Comparison of ENCODE assay signal across 17 mouse cellular contexts in the genomic region with DNA sequence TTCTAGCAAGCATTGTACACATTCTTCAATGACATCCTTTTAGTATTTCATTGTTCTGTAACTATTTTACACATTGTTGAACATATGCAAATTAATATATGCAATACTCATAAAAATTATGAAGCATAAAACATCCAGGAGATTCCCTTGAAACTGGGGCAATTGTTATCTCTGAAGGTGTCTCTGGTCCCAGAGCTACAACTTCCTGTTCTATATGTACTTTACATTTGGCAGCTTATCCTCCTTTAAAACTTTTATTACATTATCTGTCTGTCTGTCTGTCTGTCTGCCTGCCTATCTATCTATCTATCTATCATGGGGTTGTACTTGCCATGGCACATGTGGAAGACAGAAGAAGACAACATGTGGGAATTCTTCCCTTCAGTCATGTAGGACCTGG. TPM values are rescaled to one million over a fixed set of nuclear protein-coding genes. Genes with fewer than 3 reads are reported as not detected.
DNase-seq lines count a peak whose midpoint lies in the region; TF ChIP-seq lines count a peak whose summit lies in the region.
"Had no signal": no experiment of that assay in that cellular context is flagged by ENCODE, and none has a peak within 500 bp of the region (broad histone marks: within the 10 kb centered on the region; RNA-seq: fewer than 3 reads in every experiment).

No protein-coding gene starts in this region.

- TF ChIP-seq RAD21 in MEL (IDR thresholded peaks at IDR 0.05; ENCODE audit: low read depth, low read length): no peak

- TF ChIP-seq POLR2A in MEL (IDR thresholded peaks at IDR 0.05; ENCODE audit: control insufficient read depth in 1 of 2, insufficient read depth in 1 of 2, low read depth in 1 of 2, low read length in 2 of 2, poor library complexity in 1 of 2): no peak
- no peak for TF ChIP-seq POLR2A in thymus, adult 2 months (IDR thresholded peaks at IDR 0.05; ENCODE audit: control insufficient read depth, extremely low read depth, insufficient read depth, low read length, poor library complexity)

- no peaks in the 10 kb centered on the region for H3K27me3 ChIP-seq in MEL (ENCODE audit: control insufficient read depth in 1 of 2, insufficient read depth in 2 of 2, low read length in 2 of 2)
- no peaks in the 10 kb centered on the region for H3K27me3 ChIP-seq in thymus, adult 2 months (ENCODE audit: control insufficient read depth, insufficient read depth, low read length)
- H3K27me3 ChIP-seq: CH12.LX, Patski had no signal

- peak; percentile 40 to 61; a peak in 3 of 4 replicates for TF ChIP-seq EP300 in MEL (IDR thresholded peaks at IDR 0.05; ENCODE audit: low read depth in 1 of 2, low read length in 2 of 2)

- no peak overlapping the region for H3K4me3 ChIP-seq in MEL (ENCODE audit: control insufficient read depth in 1 of 2, insufficient read depth in 1 of 2, low read depth in 2 of 2, low read length in 2 of 2)
- H3K4me3 ChIP-seq in thymus, adult 2 months (ENCODE audit: control insufficient read depth, insufficient read depth, low read length): no peak overlapping the region

- peaks cover 12 to 34% of the 10 kb centered on the region in 2 experiments for H3K4me1 ChIP-seq in MEL (ENCODE audit: control insufficient read depth in 1 of 2, insufficient read depth in 2 of 2, low read length in 2 of 2)
- peaks cover 28% of the 10 kb centered on the region for H3K4me1 ChIP-seq in thymus, adult 2 months (replicated peaks; ENCODE audit: control insufficient read depth, insufficient read depth, low read length)

- no peaks in the 10 kb centered on the region for H3K9me3 ChIP-seq in MEL (replicated peaks; ENCODE audit: insufficient read depth, low read length)
- H3K9me3 ChIP-seq: G1E had no signal

- H3K9ac ChIP-seq in MEL (ENCODE audit: control insufficient read depth, low read depth, low read length, poor library complexity, severe bottlenecking): no peak overlapping the region

- DNase-seq in MEL (ENCODE audit: low read depth, low spot score): peak; percentile 48
- DNase-seq in thymus, adult 2 months: no peak
- DNase-seq: adrenal gland, adult 2 months; adrenal gland, adult 8-10 months; adrenal gland, postnatal 10 days; adrenal gland, postnatal 14 days; adrenal gland, postnatal 25 days; adrenal gland, postnatal 36 days; B cell, adult 2 months; cerebellum, adult 11 months; cerebellum, adult 11-12 months; cerebellum, adult 18-20 months; cerebellum, adult 2 months; cerebellum, adult 8-10 months had no signal

- H3K36me3 ChIP-seq in MEL (ENCODE audit: control insufficient read depth in 1 of 2, insufficient read depth in 2 of 2, low read length in 2 of 2): peaks cover 0 to 26% of the 10 kb centered on the region in 2 experiments; a peak in 2 of 4 replicates
- no peaks in the 10 kb centered on the region for H3K36me3 ChIP-seq in thymus, adult 2 months (ENCODE audit: control insufficient read depth, insufficient read depth, low read length)
- H3K36me3 ChIP-seq: G1E had no signal

- no peaks in the 10 kb centered on the region for H3K79me2 ChIP-seq in MEL (ENCODE audit: control insufficient read depth, insufficient read depth, low read length, poor library complexity)

- H3K27ac ChIP-seq in MEL (ENCODE audit: control insufficient read depth, low read depth, low read length): no peak overlapping the region
- no peak overlapping the region for H3K27ac ChIP-seq in thymus, adult 2 months (ENCODE audit: control insufficient read depth, insufficient read depth, low read length)

- TF ChIP-seq CTCF in MEL (IDR thresholded peaks at IDR 0.05 in 2 of 3, conservative IDR thresholded peaks at IDR 0.05 in 1 of 3; ENCODE audit: control insufficient read depth in 1 of 3, insufficient read depth in 1 of 3, low read depth in 2 of 3, low read length in 3 of 3, poor library complexity in 1 of 3, severe bottlenecking in 1 of 3): no peak
- no peak for TF ChIP-seq CTCF in thymus, adult 2 months (IDR thresholded peaks at IDR 0.05; ENCODE audit: borderline replicate concordance, control insufficient read depth, extremely low read depth, insufficient read depth, low read length, poor library complexity)

TF ChIP-seq in MEL, 35 proteins besides CTCF, POLR2A, EP300 and RAD21:
- TF ChIP-seq CHD1 (IDR thresholded peaks at IDR 0.05; ENCODE audit: low read depth, low read length) (no peak), UBTF (IDR thresholded peaks at IDR 0.05; ENCODE audit: borderline replicate concordance, insufficient read depth, low read depth, low read length) (no peak), MYC (IDR thresholded peaks at IDR 0.05; ENCODE audit: low read depth, low read length) (no peak), ZNF384 (IDR thresholded peaks at IDR 0.05; ENCODE audit: low read depth, low read length) (no peak), CHD2 (IDR thresholded peaks at IDR 0.05; ENCODE audit: low read length) (no peak), ZMIZ1 (IDR thresholded peaks at IDR 0.05; ENCODE audit: low read depth, low read length) (no peak), BHLHE40 (IDR thresholded peaks at IDR 0.05; ENCODE audit: borderline replicate concordance, low read depth, low read length) (no peak), POLR2AphosphoS2 (IDR thresholded peaks at IDR 0.05; ENCODE audit: low read length) (no peak), SMC3 (IDR thresholded peaks at IDR 0.05; ENCODE audit: low read depth, low read length) (no peak), NELFE (IDR thresholded peaks at IDR 0.05; ENCODE audit: low read depth, low read length) (no peak), SIN3A (IDR thresholded peaks at IDR 0.05; ENCODE audit: low read length) (0 out of 2 replicates have a peak, but pooled peaks have one; percentile 34), MXI1 (IDR thresholded peaks at IDR 0.05; ENCODE audit: low read depth, low read length) (no peak), JUND (IDR thresholded peaks at IDR 0.05; ENCODE audit: low read depth, low read length) (no peak), HCFC1 (IDR thresholded peaks at IDR 0.05; ENCODE audit: low read depth, low read length) (no peak), MAX (IDR thresholded peaks at IDR 0.05; ENCODE audit: low read length) (no peak), TBP (IDR thresholded peaks at IDR 0.05; ENCODE audit: low read depth, low read length) (no peak), RCOR1 (IDR thresholded peaks at IDR 0.05; ENCODE audit: low read depth, low read length) (no peak), NRF1 (IDR thresholded peaks at IDR 0.05; ENCODE audit: insufficient read depth, low read depth, low read length, poor library complexity, severe bottlenecking) (no peak), ETS1 (IDR thresholded peaks at IDR 0.05; ENCODE audit: low read depth, low read length) (peak; percentile 33; the same call in 1 of the 2 replicates), MAZ (IDR thresholded peaks at IDR 0.05; ENCODE audit: low read depth, low read length) (no peak), KAT2A (conservative IDR thresholded peaks at IDR 0.05; ENCODE audit: low read depth, low read length) (no peak), MYB (IDR thresholded peaks at IDR 0.05; ENCODE audit: low read depth, low read length) (no peak), MAFK (IDR thresholded peaks at IDR 0.05; ENCODE audit: borderline replicate concordance, low read depth, low read length) (no peak), USF1 (IDR thresholded peaks at IDR 0.05; ENCODE audit: low read depth, low read length) (no peak), GATA1 (IDR thresholded peaks at IDR 0.05; ENCODE audit: low read depth, low read length) (peak; percentile 74; the same call in 1 of the 2 replicates), MEF2A (IDR thresholded peaks at IDR 0.05; ENCODE audit: extremely low read depth, insufficient replicate concordance, low read depth, low read length, poor library complexity, severe bottlenecking) (no peak), POLR2AphosphoS5 (IDR thresholded peaks at IDR 0.05; ENCODE audit: borderline replicate concordance, low read depth, low read length) (no peak), TAL1 (IDR thresholded peaks at IDR 0.05; ENCODE audit: low read length) (no peak), E2F4 (IDR thresholded peaks at IDR 0.05; ENCODE audit: borderline replicate concordance, low read depth, low read length) (no peak), ELF1 (IDR thresholded peaks at IDR 0.05; ENCODE audit: low read depth, low read length) (peak; percentile 36; the same call in 1 of the 2 replicates), USF2 (IDR thresholded peaks at IDR 0.05; ENCODE audit: borderline replicate concordance in 1 of 2, insufficient read depth in 1 of 2, low read depth in 1 of 2, low read length in 2 of 2) (no peak)

RNA-seq across cellular contexts. Expression of gene Il6ra, which starts 21.3 kb away (rescaled TPM):
- total RNA-seq in MEL (2012; rRNA removed): 0.13 and 0.15 TPM in 2 replicates
- 1 to 10 TPM in 1 of 2 experiments, not detected in 1; 3.4 TPM for polyA plus RNA-seq in MEL (2012; ENCODE audit: insufficient read depth in 1 of 2, insufficient read length in 2 of 2, low read depth in 1 of 2, low replicate concordance in 2 of 2, missing spikeins in 1 of 2)
- polyA plus RNA-seq in thymus, adult 2 months (2012; rRNA removed): 10.4 and 11.1 TPM in 2 replicates
- polyA plus RNA-seq: G1E had no signal
